ENCODE assay signal across 9 mouse cellular contexts in the genomic region with DNA sequence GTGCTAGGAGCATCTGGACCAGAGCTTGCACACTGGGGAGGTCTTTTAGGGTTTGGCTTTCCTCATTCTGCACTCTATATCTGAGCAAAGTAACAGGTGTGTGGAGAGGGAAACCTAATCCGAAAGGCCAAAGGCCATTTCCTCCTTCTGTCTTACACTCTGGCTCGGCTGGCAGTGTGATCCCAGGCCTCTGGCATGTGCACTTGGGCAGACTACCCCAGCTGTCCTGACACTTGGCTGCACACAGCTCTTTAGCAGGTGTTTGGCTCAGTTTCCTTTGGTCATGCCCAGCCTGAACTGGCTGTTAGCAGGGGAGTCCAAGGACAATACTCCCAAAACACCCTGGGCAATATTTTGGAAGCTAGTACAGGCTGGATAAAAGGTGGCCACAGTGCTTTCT. TPM values are rescaled to one million over a fixed set of nuclear protein-coding genes. Genes with fewer than 3 reads are reported as not detected.
DNase-seq lines count a peak whose midpoint lies in the region; ATAC-seq and TF ChIP-seq lines count a peak whose summit lies in the region.
"Had no signal": no experiment of that assay in that cellular context is flagged by ENCODE, and none has a peak within 500 bp of the region (broad histone marks: within the 10 kb centered on the region; RNA-seq: fewer than 3 reads in every experiment).

No protein-coding gene starts in this region.

- ATAC-seq in forebrain, embryonic 14.5 days: peak; percentile 29; the same call in 1 of the 2 replicates
- ATAC-seq in forebrain, embryonic 15.5 days (replicated peaks): no peak; the same call in 1 of the 2 replicates
- no peak for ATAC-seq in midbrain, postnatal 0 days (ENCODE audit: low FRiP score)
- no peak for ATAC-seq in midbrain, embryonic 13.5 days
- peak; percentile 77 for ATAC-seq in limb, embryonic 14.5 days (ENCODE audit: low FRiP score, low read depth)
- no peak for ATAC-seq in monocyte, adult 5-6 weeks (replicated peaks; ENCODE audit: insufficient number of reproducible peaks, low FRiP score, low TSS enrichment, poor library complexity, severe bottlenecking)
- ATAC-seq: liver, postnatal 0 days had no signal

- H3K36me3 ChIP-seq in forebrain, embryonic 14.5 days (ENCODE audit: control insufficient read depth, insufficient read depth, low read length): 0 out of 2 replicates have a peak, but pooled peaks cover 7% of the 10 kb centered on the region
- H3K36me3 ChIP-seq in forebrain, embryonic 15.5 days: no peaks in the 10 kb centered on the region
- no peaks in the 10 kb centered on the region for H3K36me3 ChIP-seq in midbrain, postnatal 0 days (ENCODE audit: insufficient read depth, low read length)
- peaks cover 10% of the 10 kb centered on the region; the same call in 1 of the 2 replicates for H3K36me3 ChIP-seq in midbrain, embryonic 13.5 days
- peaks cover 62% of the 10 kb centered on the region for H3K36me3 ChIP-seq in limb, embryonic 14.5 days (ENCODE audit: control insufficient read depth, insufficient read depth, low read length)

- DNase-seq in forebrain, embryonic 14.5 days (ENCODE audit: low spot score): peak; percentile 28
- peak; percentile 55 for DNase-seq in midbrain, postnatal 0 days (ENCODE audit: low spot score)
- peak; percentile 37 to 45 for DNase-seq in heart, postnatal 36 days
- peak; percentile 72 for DNase-seq in limb, embryonic 14.5 days (ENCODE audit: low spot score)
- no peak for DNase-seq in thymus, postnatal 36 days
- DNase-seq: liver, postnatal 0 days had no signal

- H3K4me2 ChIP-seq in forebrain, embryonic 14.5 days (ENCODE audit: low read length): no peak overlapping the region
- H3K4me2 ChIP-seq in forebrain, embryonic 15.5 days (replicated peaks): no peak overlapping the region
- H3K4me2 ChIP-seq in midbrain, postnatal 0 days (ENCODE audit: low read depth, low read length, poor library complexity, severe bottlenecking): no peak overlapping the region
- no peak overlapping the region for H3K4me2 ChIP-seq in midbrain, embryonic 13.5 days (replicated peaks)
- no peak overlapping the region for H3K4me2 ChIP-seq in limb, embryonic 14.5 days (replicated peaks; ENCODE audit: low read depth, low read length, severe bottlenecking)

- no peaks in the 10 kb centered on the region for H3K9me3 ChIP-seq in forebrain, embryonic 14.5 days (replicated peaks; ENCODE audit: control insufficient read depth, low read length)
- H3K9me3 ChIP-seq in forebrain, embryonic 15.5 days: no peaks in the 10 kb centered on the region
- H3K9me3 ChIP-seq in midbrain, postnatal 0 days (ENCODE audit: low read length): no peaks in the 10 kb centered on the region
- H3K9me3 ChIP-seq in midbrain, embryonic 13.5 days: no peaks in the 10 kb centered on the region
- no peaks in the 10 kb centered on the region for H3K9me3 ChIP-seq in limb, embryonic 14.5 days (ENCODE audit: control insufficient read depth, low read length)

- 67% methylated on average over 2 of the region's 2 CpGs for WGBS in forebrain, embryonic 14.5 days
- WGBS in forebrain, embryonic 15.5 days: 59% methylated on average over 2 of the region's 2 CpGs
- WGBS in midbrain, postnatal 0 days: 64% methylated on average over 2 of the region's 2 CpGs
- 71% methylated on average over 2 of the region's 2 CpGs for WGBS in midbrain, embryonic 13.5 days
- WGBS in limb, embryonic 14.5 days: 68% methylated on average over 2 of the region's 2 CpGs

- TF ChIP-seq CTCF in midbrain, postnatal 0 days (IDR thresholded peaks at IDR 0.05): no peak

- 0 out of 2 replicates have a peak, but pooled peaks cover 2% of the 10 kb centered on the region for H3K4me1 ChIP-seq in forebrain, embryonic 14.5 days (ENCODE audit: control insufficient read depth, insufficient read depth, low read length)
- 0 out of 2 replicates have a peak, but pooled peaks cover 3% of the 10 kb centered on the region for H3K4me1 ChIP-seq in forebrain, embryonic 15.5 days
- H3K4me1 ChIP-seq in midbrain, postnatal 0 days (ENCODE audit: insufficient read depth, low read length): no peaks in the 10 kb centered on the region
- H3K4me1 ChIP-seq in midbrain, embryonic 13.5 days (replicated peaks): no peaks in the 10 kb centered on the region
- no peaks in the 10 kb centered on the region; the same call in 1 of the 2 replicates for H3K4me1 ChIP-seq in limb, embryonic 14.5 days (ENCODE audit: control insufficient read depth, insufficient read depth, low read length)

- TF ChIP-seq POLR2A in limb, embryonic 14.5 days (IDR thresholded peaks at IDR 0.05; ENCODE audit: borderline replicate concordance, extremely low read depth, insufficient read depth, insufficient read length): no peak

- no peak overlapping the region for H3K9ac ChIP-seq in forebrain, embryonic 14.5 days (ENCODE audit: low read length)
- H3K9ac ChIP-seq in forebrain, embryonic 15.5 days (replicated peaks): no peak overlapping the region
- no peak overlapping the region for H3K9ac ChIP-seq in midbrain, postnatal 0 days (replicated peaks; ENCODE audit: low read length, poor library complexity, severe bottlenecking)
- H3K9ac ChIP-seq in midbrain, embryonic 13.5 days (replicated peaks): no peak overlapping the region
- no peak overlapping the region for H3K9ac ChIP-seq in limb, embryonic 14.5 days (ENCODE audit: low read depth, low read length, severe bottlenecking)
- H3K9ac ChIP-seq: liver, postnatal 0 days had no signal

- no peak overlapping the region for H3K4me3 ChIP-seq in forebrain, embryonic 14.5 days (ENCODE audit: low read depth, low read length)
- no peak overlapping the region for H3K4me3 ChIP-seq in forebrain, embryonic 15.5 days
- H3K4me3 ChIP-seq in midbrain, postnatal 0 days (ENCODE audit: low read depth, low read length): no peak overlapping the region
- H3K4me3 ChIP-seq in midbrain, embryonic 13.5 days (replicated peaks): no peak overlapping the region
- H3K4me3 ChIP-seq in limb, embryonic 14.5 days (replicated peaks; ENCODE audit: low read length): no peak overlapping the region

- intact Hi-C loops in heart, postnatal 36 days (cut with DNase I): loop anchor here (5.0 to 10.0 kb wide), 3 partner anchors 45 to 112 kb away; partner anchors contain the start of gene Abhd10

- H3K27ac ChIP-seq in forebrain, embryonic 14.5 days (ENCODE audit: low read depth, low read length): no peak overlapping the region
- H3K27ac ChIP-seq in forebrain, embryonic 15.5 days (replicated peaks): no peak overlapping the region
- no peak overlapping the region for H3K27ac ChIP-seq in midbrain, postnatal 0 days (ENCODE audit: low read depth, low read length)
- H3K27ac ChIP-seq in midbrain, embryonic 13.5 days: no peak overlapping the region
- no peak overlapping the region for H3K27ac ChIP-seq in limb, embryonic 14.5 days (replicated peaks; ENCODE audit: low read depth, low read length)

- H3K27me3 ChIP-seq in forebrain, embryonic 14.5 days (replicated peaks; ENCODE audit: control insufficient read depth, insufficient read depth, low read length): no peaks in the 10 kb centered on the region
- no peaks in the 10 kb centered on the region for H3K27me3 ChIP-seq in forebrain, embryonic 15.5 days
- no peaks in the 10 kb centered on the region for H3K27me3 ChIP-seq in midbrain, postnatal 0 days (ENCODE audit: insufficient read depth, low read length)
- no peaks in the 10 kb centered on the region for H3K27me3 ChIP-seq in midbrain, embryonic 13.5 days
- no peaks in the 10 kb centered on the region for H3K27me3 ChIP-seq in limb, embryonic 14.5 days (ENCODE audit: control insufficient read depth, insufficient read depth, low read length)

RNA-seq across cellular contexts. Expression of gene Abhd10, which starts 54.1 kb away (rescaled TPM):
- polyA plus RNA-seq in forebrain, embryonic 14.5 days (2014; fragmentation: Nextera tagmentation; extraction: Ambion mirVana): 38.4 and 41.2 TPM in 2 replicates
- 39.8 and 43.3 TPM in 2 replicates for polyA plus RNA-seq in forebrain, embryonic 15.5 days (2015; fragmentation: Nextera tagmentation; extraction: Ambion mirVana)
- 21.5 and 24.2 TPM in 2 replicates for total RNA-seq in midbrain, postnatal 0 days (2014; rRNA removed)
- polyA plus RNA-seq in midbrain, postnatal 0 days (2015; fragmentation: Nextera tagmentation; extraction: Ambion mirVana): 34.2 and 38.5 TPM in 2 replicates
- 52.6 and 58.8 TPM in 2 replicates for polyA plus RNA-seq in midbrain, embryonic 13.5 days (2015; fragmentation: Nextera tagmentation; extraction: Ambion mirVana)
- total RNA-seq in heart, postnatal 36 days (2021): 10 to 100 TPM; 15.2 to 17.9 TPM
- polyA plus RNA-seq in limb, embryonic 14.5 days (2012; rRNA removed): 23.1 and 28.3 TPM in 2 replicates
- 29.6 and 32.9 TPM in 2 replicates for polyA plus RNA-seq in limb, embryonic 14.5 days (2014; fragmentation: Nextera tagmentation; extraction: Ambion mirVana)
- total RNA-seq in monocyte, adult 5-6 weeks (2017): 19.0 to 34.7 TPM (median 24.2 TPM) in 3 replicates

Comparison
In these comparisons a context has a peak if more than half of its experiments do, and no peak if none do; other contexts are left out.
1. ATAC-seq: peak in forebrain, embryonic 14.5 days (single experiment) and limb, embryonic 14.5 days (single experiment); none in forebrain, embryonic 15.5 days (single experiment), midbrain, postnatal 0 days (single experiment), midbrain, embryonic 13.5 days (single experiment) and monocyte, adult 5-6 weeks (single experiment).
2. DNase-seq: peak in forebrain, embryonic 14.5 days (single experiment), midbrain, postnatal 0 days (single experiment), heart, postnatal 36 days (2 of 2) and limb, embryonic 14.5 days (single experiment); none in thymus, postnatal 36 days (0 of 2).